Mouse (Mus musculus): ENCODE data around the gene Scgb2b3. TPM values are rescaled to one million over a fixed set of nuclear protein-coding genes. Genes with fewer than 3 reads are reported as not detected.

The Scgb2b3 gene
- polyA plus RNA-seq (2016; fragmentation: Nextera tagmentation; extraction: Ambion mirVana), result not detected in 2 replicates

DNA sequence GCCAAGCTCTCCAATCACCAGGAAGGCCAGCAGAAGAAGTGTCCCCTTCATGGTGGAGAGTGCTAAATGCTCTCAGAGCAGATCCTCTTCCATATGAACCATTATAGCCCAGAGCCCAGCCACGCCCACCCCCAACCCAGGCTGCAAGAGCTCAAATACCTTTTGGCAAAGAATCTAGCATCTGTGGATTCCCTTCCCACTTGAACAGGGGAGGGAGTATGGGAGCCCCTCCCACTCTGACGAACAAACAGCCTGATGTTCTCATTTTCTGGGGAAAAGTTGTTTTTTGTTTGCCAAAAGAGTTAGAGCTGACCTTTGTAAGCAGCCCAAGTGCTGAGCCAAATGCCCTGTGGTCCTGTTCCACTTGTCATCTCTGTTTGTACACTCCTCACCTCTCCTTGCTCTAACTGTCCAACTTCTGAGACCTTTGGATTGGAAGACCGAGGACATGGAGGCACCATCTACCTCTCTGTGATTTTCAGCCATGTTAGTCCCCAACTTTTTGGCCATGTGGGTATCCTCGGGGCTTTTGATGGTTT is at the start of gene Scgb2b3:
Scgb2b3 (minus strand) TSS at position 51 of the 539 bp plus-strand sequence.
- H3K9me3 ChIP-seq, result peaks cover 64% of the 10 kb centered on the region
- WGBS, result 72% methylated on average over 4 of the region's 4 CpGs

DNA sequence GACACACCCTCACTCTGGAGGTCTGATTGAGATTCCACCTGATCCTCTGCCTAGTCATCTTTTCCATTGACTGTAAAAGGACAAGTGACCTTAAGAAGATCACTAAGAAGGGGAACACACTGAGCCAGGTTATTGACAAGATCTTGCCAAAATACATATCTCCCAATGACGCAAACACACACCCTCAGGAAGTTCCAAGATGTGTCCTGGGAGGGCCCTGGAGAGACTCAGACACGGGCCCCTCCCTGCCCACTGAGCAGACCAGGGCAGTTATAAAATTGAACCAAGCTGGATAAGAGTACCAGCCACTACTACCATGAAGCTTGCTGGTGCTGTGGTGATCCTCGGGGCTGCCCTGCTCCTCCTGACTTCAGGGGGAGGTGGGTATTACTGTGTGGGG is 13.4 kb upstream of the Scgb2b3 start, which contains the start of gene Scgb1b3:
Scgb1b3 (plus strand) TSS at position 301 of the 400 bp plus-strand sequence.
- Histone ChIP-seq H3K4me1 (no peaks in the 10 kb centered on the region), H3K9ac (no peak within 1 kb of the TSS), H3K27me3 (replicated peaks) (no peaks in the 10 kb centered on the region), H3K9me3 (peaks cover 47% of the 10 kb centered on the region), H3K4me3 (no peak within 1 kb of the TSS), H3K27ac (no peak within 1 kb of the TSS), H3K4me2 (replicated peaks) (no peak within 1 kb of the TSS), H3K36me3 (no peaks in the 10 kb centered on the region)
- WGBS, result 76% methylated on average over 3 of the region's 3 CpGs
- no peak for ATAC-seq (ENCODE audit: low FRiP score, low read depth)

More for the DNA sequence above, at the start of gene Scgb2b3:
- H3K36me3 ChIP-seq, result no peaks in the 10 kb centered on the region
- no peak within 1 kb of the TSS for H3K4me3 ChIP-seq
- no peak within 1 kb of the TSS for H3K4me2 ChIP-seq (replicated peaks)
- no peak within 1 kb of the TSS for H3K9ac ChIP-seq
- no peaks in the 10 kb centered on the region for H3K4me1 ChIP-seq
- no peak within 1 kb of the TSS for H3K27ac ChIP-seq
- no peaks in the 10 kb centered on the region for H3K27me3 ChIP-seq (replicated peaks)
- ATAC-seq (ENCODE audit: low FRiP score, low read depth), result no peak

Other genes with a start within 250 kb of the Scgb2b3 start
- 0.27 and 0.46 TPM in 2 replicates for gene Hpn, start 246.8 kb downstream of the Scgb2b3 start, polyA plus RNA-seq (2016; fragmentation: Nextera tagmentation; extraction: Ambion mirVana)
- gene Scn1b, start 235.1 kb downstream of the Scgb2b3 start, polyA plus RNA-seq (2016; fragmentation: Nextera tagmentation; extraction: Ambion mirVana), result 2.5 and 2.8 TPM in 2 replicates
- 207 and 221 TPM in 2 replicates for gene Gramd1a, start 206.2 kb downstream of the Scgb2b3 start, polyA plus RNA-seq (2016; fragmentation: Nextera tagmentation; extraction: Ambion mirVana)
- gene Scgb2b2, start 71.6 kb downstream of the Scgb2b3 start, polyA plus RNA-seq (2016; fragmentation: Nextera tagmentation; extraction: Ambion mirVana), result not detected in 2 replicates
- not detected in 2 replicates for gene Scgb1b2, start 70.3 kb downstream of the Scgb2b3 start, polyA plus RNA-seq (2016; fragmentation: Nextera tagmentation; extraction: Ambion mirVana)
- not detected in 2 replicates for gene Scgb1b3, start 13.5 kb upstream of the Scgb2b3 start, polyA plus RNA-seq (2016; fragmentation: Nextera tagmentation; extraction: Ambion mirVana)